In genomic region chr17:45563655-45564530, GRCm38 (mm10) we compare ENCODE assay signal across 8 mouse cellular contexts. TPM values are rescaled to one million over a fixed set of nuclear protein-coding genes. Genes with fewer than 3 reads are reported as not detected.
A peak's percentile ranks its signal among the peaks of the same experiment; 100 is the strongest.
DNase-seq lines count a peak whose midpoint lies in the region; ATAC-seq and TF ChIP-seq lines count a peak whose summit lies in the region.

TSS of gene Slc35b2 (plus strand) at chr17:45563874.

- TF ChIP-seq POLR2A in liver, adult 2 months (IDR thresholded peaks at IDR 0.05; ENCODE audit: extremely low read depth, insufficient read depth, low read length): peak; percentile 70; the same call in 1 of the 2 replicates

- H3K9ac ChIP-seq in kidney, embryonic 15.5 days: peak within 1 kb of the TSS; percentile 95
- H3K9ac ChIP-seq in liver, adult 2 months (ENCODE audit: low read depth, low read length): peak within 1 kb of the TSS; percentile 95

- H3K36me3 ChIP-seq in heart, embryonic 10.5 days: peaks cover 34% of the 10 kb centered on the region
- peaks cover 36% of the 10 kb centered on the region for H3K36me3 ChIP-seq in kidney, embryonic 15.5 days
- peaks cover 19% of the 10 kb centered on the region for H3K36me3 ChIP-seq in liver, adult 2 months (ENCODE audit: control insufficient read depth, insufficient read depth, low read length)

- peaks cover 11% of the 10 kb centered on the region for H3K27me3 ChIP-seq in heart, embryonic 10.5 days (ENCODE audit: insufficient read depth, poor library complexity, severe bottlenecking)
- no peaks in the 10 kb centered on the region for H3K27me3 ChIP-seq in kidney, embryonic 15.5 days
- no peaks in the 10 kb centered on the region for H3K27me3 ChIP-seq in liver, adult 2 months (ENCODE audit: control insufficient read depth, insufficient read depth, low read length)

- TF ChIP-seq CTCF in liver, adult 2 months (IDR thresholded peaks at IDR 0.05; ENCODE audit: low read depth, low read length): peak; percentile 89

- DNase-seq in 416B (ENCODE audit: low read depth): peak; percentile 93
- peak; percentile 91 for DNase-seq in adrenal gland, postnatal 4 days (ENCODE audit: low spot score in 2 of 2)
- DNase-seq in heart, embryonic 10.5 days (ENCODE audit: low spot score): peak; percentile 97
- DNase-seq in liver, adult 2 months (ENCODE audit: extremely low read depth, low read depth, low spot score): peak; percentile 79
- DNase-seq in spleen, postnatal 36 days (ENCODE audit: low spot score in 2 of 2): peak; percentile 86

- peak within 1 kb of the TSS; percentile 70 for H3K4me2 ChIP-seq in kidney, embryonic 15.5 days

- 1% methylated on average over 60 of the region's 61 CpGs for WGBS in heart, embryonic 10.5 days
- WGBS in kidney, embryonic 15.5 days: under 1% methylated on average over 55 of the region's 61 CpGs
- whole genome bisulfite sequencing in liver, adult 2 months: 1% methylated on average over 54 of the region's 61 CpGs

- H3K4me1 ChIP-seq in heart, embryonic 10.5 days: peaks cover 40% of the 10 kb centered on the region
- peaks cover 48% of the 10 kb centered on the region for H3K4me1 ChIP-seq in kidney, embryonic 15.5 days
- H3K4me1 ChIP-seq in liver, adult 2 months (ENCODE audit: control insufficient read depth, insufficient read depth, low read length): peaks cover 13% of the 10 kb centered on the region

- peaks cover 5% of the 10 kb centered on the region for H3K79me2 ChIP-seq in liver, adult 2 months (ENCODE audit: control insufficient read depth, insufficient read depth, low read length)

- peak within 1 kb of the TSS; percentile 93 for H3K27ac ChIP-seq in heart, embryonic 10.5 days
- peak within 1 kb of the TSS; percentile 95 for H3K27ac ChIP-seq in kidney, embryonic 15.5 days
- H3K27ac ChIP-seq in liver, adult 2 months (replicated peaks; ENCODE audit: insufficient read depth, low read depth, low read length): peak within 1 kb of the TSS; percentile 55

- ATAC-seq in erythroblast, adult 5-6 weeks (replicated peaks; ENCODE audit: low FRiP score, poor library complexity, severe bottlenecking): peak; percentile 69
- peak; percentile 89 for ATAC-seq in kidney, embryonic 15.5 days (replicated peaks; ENCODE audit: low FRiP score)
- peak; percentile 70 for ATAC-seq in monocyte, adult 5-6 weeks (replicated peaks; ENCODE audit: insufficient number of reproducible peaks, low FRiP score, low TSS enrichment, poor library complexity, severe bottlenecking)

- H3K9me3 ChIP-seq in heart, embryonic 10.5 days: no peaks in the 10 kb centered on the region
- no peaks in the 10 kb centered on the region for H3K9me3 ChIP-seq in kidney, embryonic 15.5 days (replicated peaks)

- H3K4me3 ChIP-seq in heart, embryonic 10.5 days: peak within 1 kb of the TSS; percentile 90
- H3K4me3 ChIP-seq in kidney, embryonic 15.5 days (replicated peaks): peak within 1 kb of the TSS; percentile 97
- peak within 1 kb of the TSS; percentile 86 for H3K4me3 ChIP-seq in liver, adult 2 months (ENCODE audit: insufficient read depth, low read depth, low read length)

RNA-seq across cellular contexts. Expression of gene Slc35b2, which starts in this region (rescaled TPM):
- 10 to 100 TPM; 69.2 to 71.8 TPM for total RNA-seq in adrenal gland, postnatal 4 days (2021)
- total RNA-seq in erythroblast, adult 5-6 weeks (2015; ENCODE audit: low replicate concordance): 16.5 and 25.2 TPM in 2 replicates
- total RNA-seq in erythroblast, adult 5-6 weeks (2017; ENCODE audit: low replicate concordance): 2.2 and 21.7 TPM in 2 replicates
- 107 and 118 TPM in 2 replicates for polyA plus RNA-seq in heart, embryonic 10.5 days (2016; fragmentation: Nextera tagmentation; extraction: Ambion mirVana)
- 142 TPM in 2 replicates for polyA plus RNA-seq in kidney, embryonic 15.5 days (2015; fragmentation: Nextera tagmentation; extraction: Ambion mirVana)
- 43.0 and 45.9 TPM in 2 replicates for total RNA-seq in liver, adult 2 months (2014; rRNA removed)
- 69.7 and 73.0 TPM in 2 replicates for polyA plus RNA-seq in liver, adult 2 months (2012; rRNA removed)
- total RNA-seq in monocyte, adult 5-6 weeks (2017): 26.7 to 47.1 TPM (median 39.0 TPM) in 3 replicates

Comparison
In these comparisons a context has a peak if more than half of its experiments do, and no peak if none do; other contexts are left out.
1. Peak in every context shown above with its lines: DNase-seq, ATAC-seq, H3K4me3 ChIP-seq and H3K27ac ChIP-seq.